Mouse (Mus musculus): ENCODE measurements around the gene March6. TPM values are rescaled to one million over a fixed set of nuclear protein-coding genes. Genes with fewer than 3 reads are reported as not detected.
A peak's percentile ranks its signal among the peaks of the same experiment; 100 is the strongest.

The March6 gene
- 22.0 and 22.2 TPM in 2 replicates for polyA plus RNA-seq (2016; fragmentation: Nextera tagmentation; extraction: Ambion mirVana)

- Histone ChIP-seq H3K9me3 (replicated peaks) (no peaks in the 10 kb centered on the region), H3K27me3 (replicated peaks) (no peaks in the 10 kb centered on the region), H3K4me2 (peak within 1 kb of the TSS; percentile 89), H3K9ac (peak within 1 kb of the TSS; percentile 95), H3K4me3 (peak within 1 kb of the TSS; percentile 98), H3K27ac (peak within 1 kb of the TSS; percentile 99), H3K4me1 (peaks cover 67% of the 10 kb centered on the region), H3K36me3 (peaks cover 8% of the 10 kb centered on the region)
- WGBS (ENCODE audit: insufficient replicate concordance) = under 1% methylated on average over 91 of the region's 132 CpGs
- ATAC-seq = peak; percentile 80
Measured at GRCm38 (mm10) chr15:31530659-31531445, at the start of gene March6. Gene March6, minus strand, starts transcription at chr15:31531053.

- Histone ChIP-seq H3K9me3 (replicated peaks) (no peaks in the 10 kb centered on the region), H3K9ac (no peak overlapping the region), H3K27ac (no peak overlapping the region), H3K4me1 (peaks cover 31% of the 10 kb centered on the region), H3K27me3 (replicated peaks) (no peaks in the 10 kb centered on the region), H3K4me3 (no peak overlapping the region), H3K36me3 (no peaks in the 10 kb centered on the region), H3K4me2 (no peak overlapping the region)
- WGBS (ENCODE audit: insufficient replicate concordance) = 80% methylated on average over 5 of the region's 5 CpGs
- ATAC-seq = no peak
Measured at GRCm38 (mm10) chr15:31576076-31576475, 45.2 kb upstream of the March6 start.

GRCm38 (mm10) chr15:31573692-31574091 lies 42.8 kb upstream of the March6 start:
- Histone ChIP-seq H3K4me1 (peaks cover 51% of the 10 kb centered on the region), H3K9me3 (replicated peaks) (no peaks in the 10 kb centered on the region), H3K4me2 (0 out of 2 replicates have a peak overlapping the region, but pooled peaks have one; percentile 13), H3K4me3 (no peak overlapping the region), H3K36me3 (no peaks in the 10 kb centered on the region), H3K27me3 (replicated peaks) (no peaks in the 10 kb centered on the region), H3K27ac (peak overlapping the region; percentile 1; the same call in 1 of the 2 replicates), H3K9ac (no peak overlapping the region)
- ATAC-seq = peak; percentile 58

GRCm38 (mm10) chr15:31573287-31573686 lies 42.4 kb upstream of the March6 start:
- H3K4me1 ChIP-seq = peaks cover 52% of the 10 kb centered on the region
- H3K27ac ChIP-seq = 0 out of 2 replicates have a peak overlapping the region, but pooled peaks have one; percentile 1
- H3K9ac ChIP-seq = no peak overlapping the region
- no peaks in the 10 kb centered on the region for H3K9me3 ChIP-seq (replicated peaks)
- H3K4me3 ChIP-seq = no peak overlapping the region
- H3K36me3 ChIP-seq = no peaks in the 10 kb centered on the region
- 0 out of 2 replicates have a peak overlapping the region, but pooled peaks have one; percentile 13 for H3K4me2 ChIP-seq
- peak; percentile 80 for ATAC-seq
- 20% methylated on average over 4 of the region's 4 CpGs for WGBS (ENCODE audit: insufficient replicate concordance)
- H3K27me3 ChIP-seq (replicated peaks) = no peaks in the 10 kb centered on the region

DNA sequence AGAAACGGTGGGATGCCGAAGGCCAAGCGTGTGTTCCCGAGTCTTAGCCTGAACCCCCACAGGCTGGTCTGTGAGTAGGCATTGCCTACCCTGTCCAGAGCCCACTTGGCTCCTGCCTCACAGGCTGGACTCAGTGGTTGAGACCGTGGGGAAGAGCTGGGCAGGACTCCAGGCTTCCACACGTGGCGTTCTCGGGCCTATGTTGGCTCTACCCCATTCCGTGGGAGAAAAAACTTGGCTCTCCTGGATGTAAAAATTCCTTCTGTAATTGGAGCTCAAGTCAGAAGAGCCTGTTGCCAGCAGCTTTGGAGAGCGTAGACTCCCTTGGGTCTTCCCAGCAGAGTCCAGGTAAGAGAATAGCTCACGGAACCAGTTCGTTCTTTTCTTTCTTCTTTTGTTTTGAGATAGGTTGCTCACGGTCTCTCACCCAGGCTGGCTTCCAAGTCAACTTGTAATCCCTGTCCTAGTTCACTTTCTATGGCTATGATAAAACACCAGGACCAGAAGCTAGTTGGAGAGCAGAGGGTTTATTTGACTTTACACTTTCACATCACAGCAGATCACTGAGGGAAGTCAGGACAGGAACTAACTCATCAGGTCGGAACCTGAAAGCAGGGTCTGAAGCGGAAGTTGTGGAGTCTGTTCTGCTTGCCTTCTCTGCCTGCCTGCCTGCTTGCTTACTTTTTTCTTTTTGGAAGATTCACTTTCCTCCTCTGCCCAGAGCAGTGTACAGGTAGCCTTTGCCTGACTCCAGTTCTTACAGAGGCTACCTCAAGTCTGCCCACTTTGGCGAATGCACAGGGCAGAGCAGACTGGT lies 41.3 kb upstream of the March6 start:
- Histone ChIP-seq H3K27ac (no peak overlapping the region), H3K9ac (no peak overlapping the region), H3K36me3 (no peaks in the 10 kb centered on the region), H3K9me3 (replicated peaks) (no peaks in the 10 kb centered on the region), H3K4me2 (no peak overlapping the region), H3K4me1 (peaks cover 59% of the 10 kb centered on the region), H3K27me3 (replicated peaks) (no peaks in the 10 kb centered on the region), H3K4me3 (no peak overlapping the region)
- 84% methylated on average over 16 of the region's 16 CpGs for WGBS (ENCODE audit: insufficient replicate concordance)
- ATAC-seq = no peak

GRCm38 (mm10) chr15:31570959-31571358 lies 40.1 kb upstream of the March6 start:
- Histone ChIP-seq H3K36me3 (no peaks in the 10 kb centered on the region), H3K9ac (no peak overlapping the region), H3K9me3 (replicated peaks) (no peaks in the 10 kb centered on the region), H3K4me2 (no peak overlapping the region), H3K27ac (no peak overlapping the region), H3K4me3 (no peak overlapping the region), H3K27me3 (replicated peaks) (no peaks in the 10 kb centered on the region), H3K4me1 (peaks cover 60% of the 10 kb centered on the region)
- 60% methylated on average over 8 of the region's 8 CpGs for WGBS (ENCODE audit: insufficient replicate concordance)
- no peak for ATAC-seq

DNA sequence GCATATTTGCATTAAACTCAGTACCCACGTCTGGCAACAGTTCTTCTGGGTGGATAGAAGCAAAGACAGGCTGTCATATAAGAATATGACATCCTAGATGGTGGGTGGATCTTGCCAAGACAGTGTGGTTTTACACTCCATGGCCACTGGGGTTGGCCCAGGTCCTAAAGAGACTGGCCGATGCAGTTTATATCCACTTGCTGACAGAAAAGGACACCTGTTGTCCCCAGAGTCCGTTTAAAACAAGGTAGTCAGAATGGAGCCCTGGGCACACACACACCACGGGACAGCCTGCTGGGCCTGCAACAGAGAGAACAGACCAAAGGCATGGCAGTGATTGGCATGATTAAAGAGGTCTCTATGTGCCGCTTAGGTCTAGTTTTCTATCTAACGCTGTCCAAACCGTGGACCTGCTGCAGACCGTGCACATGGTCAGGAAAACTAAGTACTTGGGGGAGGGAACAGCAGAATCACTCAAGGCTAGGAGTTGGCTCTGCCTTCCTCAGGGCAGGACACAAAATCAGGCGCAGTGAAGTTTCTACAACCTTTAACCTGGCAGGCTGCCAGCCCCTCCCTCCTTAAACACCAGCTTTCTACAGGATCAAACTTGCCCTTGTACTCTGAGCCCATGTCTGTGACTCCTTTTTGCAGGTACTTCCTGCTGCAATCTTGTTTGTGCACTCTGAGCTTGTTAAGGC lies 38.6 kb upstream of the March6 start:
- Histone ChIP-seq H3K36me3 (no peaks in the 10 kb centered on the region), H3K4me3 (no peak overlapping the region), H3K27ac (no peak overlapping the region), H3K27me3 (replicated peaks) (no peaks in the 10 kb centered on the region), H3K4me1 (peaks cover 55% of the 10 kb centered on the region), H3K9me3 (replicated peaks) (no peaks in the 10 kb centered on the region), H3K4me2 (no peak overlapping the region), H3K9ac (no peak overlapping the region)
- WGBS (ENCODE audit: insufficient replicate concordance) = 60% methylated on average over 9 of the region's 9 CpGs
- ATAC-seq = no peak

- 42% methylated on average over 12 of the region's 12 CpGs for WGBS (ENCODE audit: insufficient replicate concordance)
- H3K27ac ChIP-seq = no peak overlapping the region
- H3K9ac ChIP-seq = no peak overlapping the region
- peaks cover 52% of the 10 kb centered on the region for H3K4me1 ChIP-seq
- peak; percentile 16; the same call in 1 of the 2 replicates for ATAC-seq
- H3K9me3 ChIP-seq (replicated peaks) = no peaks in the 10 kb centered on the region
- H3K36me3 ChIP-seq = no peaks in the 10 kb centered on the region
- peak overlapping the region; percentile 17 for H3K4me2 ChIP-seq
- no peaks in the 10 kb centered on the region for H3K27me3 ChIP-seq (replicated peaks)
- no peak overlapping the region for H3K4me3 ChIP-seq
Measured at GRCm38 (mm10) chr15:31568581-31568996, 37.7 kb upstream of the March6 start.

DNA sequence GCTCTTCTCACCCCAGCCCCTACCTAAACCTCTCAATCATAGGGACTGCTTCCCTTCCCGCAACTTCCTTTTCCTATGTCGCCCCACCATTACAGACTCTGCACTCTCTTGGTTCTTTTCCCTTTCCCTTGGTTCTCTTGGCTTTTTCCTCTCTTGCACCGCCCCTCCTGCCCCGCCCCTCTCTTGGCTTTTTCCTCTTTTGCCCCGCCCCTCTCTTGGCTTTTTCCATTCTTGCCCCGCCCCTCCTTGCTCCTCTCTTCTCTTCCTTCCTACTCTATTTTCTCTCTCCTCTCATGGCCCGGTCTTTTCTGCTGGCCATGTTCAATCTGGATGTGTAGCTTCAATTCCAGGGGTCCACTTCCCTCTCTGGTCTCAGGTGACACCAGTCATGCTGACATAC lies 36.6 kb upstream of the March6 start:
- Histone ChIP-seq H3K36me3 (no peaks in the 10 kb centered on the region), H3K27me3 (replicated peaks) (no peaks in the 10 kb centered on the region), H3K9ac (no peak overlapping the region), H3K9me3 (replicated peaks) (no peaks in the 10 kb centered on the region), H3K27ac (no peak overlapping the region), H3K4me2 (no peak overlapping the region), H3K4me3 (no peak overlapping the region), H3K4me1 (peaks cover 50% of the 10 kb centered on the region)
- ATAC-seq = no peak
- 28% methylated on average over 7 of the region's 7 CpGs for WGBS (ENCODE audit: insufficient replicate concordance)

DNA sequence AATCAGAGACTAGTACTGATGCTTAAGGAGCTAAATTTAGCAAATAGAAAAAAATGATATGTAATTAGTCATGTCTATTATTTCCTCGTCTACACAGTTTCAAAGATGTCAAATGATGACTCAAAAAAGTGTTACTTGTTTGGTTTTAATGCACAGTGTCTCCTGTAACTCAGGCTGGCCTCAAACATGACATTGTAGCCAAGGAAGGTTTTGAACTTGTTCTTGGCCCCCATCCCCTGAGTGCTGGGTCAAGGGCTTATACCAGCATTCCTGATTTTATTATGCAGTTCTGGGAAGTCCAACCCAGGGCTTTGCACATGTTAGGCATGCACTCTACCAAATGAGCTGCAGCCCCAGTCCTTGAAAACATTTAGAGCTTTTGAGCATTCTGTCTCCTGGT lies 34.9 kb upstream of the March6 start:
- 57% methylated on average over 1 of the region's 1 CpGs for WGBS (ENCODE audit: insufficient replicate concordance)
- Histone ChIP-seq H3K4me1 (peaks cover 40% of the 10 kb centered on the region), H3K4me3 (no peak overlapping the region), H3K36me3 (no peaks in the 10 kb centered on the region), H3K9me3 (replicated peaks) (0 out of 2 replicates have a peak, but pooled peaks cover 2% of the 10 kb centered on the region), H3K27ac (no peak overlapping the region), H3K9ac (no peak overlapping the region), H3K27me3 (replicated peaks) (no peaks in the 10 kb centered on the region), H3K4me2 (no peak overlapping the region)
- ATAC-seq = no peak

GRCm38 (mm10) chr15:31565184-31565583 lies 34.3 kb upstream of the March6 start, which contains the start of gene Cmbl:
Gene Cmbl, plus strand, starts transcription at chr15:31565389.
- no peak within 1 kb of the TSS for H3K27ac ChIP-seq
- H3K9ac ChIP-seq = no peak within 1 kb of the TSS
- peaks cover 37% of the 10 kb centered on the region for H3K4me1 ChIP-seq
- H3K4me3 ChIP-seq = no peak within 1 kb of the TSS
- ATAC-seq = no peak
- no peak within 1 kb of the TSS for H3K4me2 ChIP-seq
- H3K36me3 ChIP-seq = no peaks in the 10 kb centered on the region
- 0 out of 2 replicates have a peak, but pooled peaks cover 2% of the 10 kb centered on the region for H3K9me3 ChIP-seq (replicated peaks)
- no peaks in the 10 kb centered on the region for H3K27me3 ChIP-seq (replicated peaks)
- 69% methylated on average over 5 of the region's 5 CpGs for WGBS (ENCODE audit: insufficient replicate concordance)
